Mouse (Mus musculus) macrophage (primary cell): ENCODE results near the gene Rnft1. TPM values are rescaled to one million over a fixed set of nuclear protein-coding genes. Genes with fewer than 3 reads are reported as not detected.
"Not testable (repeated sequence)": the region's sequence is repeated elsewhere in the genome, so short reads cannot be mapped to it uniquely, and the experiment has no call there.

Source experiments
- H3K27ac ChIP-seq: fragments of 350-480 bp; formaldehyde crosslinking; 2 replicates; pipeline ENCODE4 v1.9.0; 2021
- H3K36me3 ChIP-seq: fragments of 350-480 bp; formaldehyde crosslinking; 2 replicates; pipeline ENCODE4 v1.9.0; 2021; ENCODE audit errors: inconsistent target
- H3K4me3 ChIP-seq: fragments of 350-480 bp; formaldehyde crosslinking; 2 replicates; pipeline ENCODE4 v1.9.0; 2021; ENCODE audit errors: inconsistent target
- H3K79me2 ChIP-seq: fragments of 350-480 bp; formaldehyde crosslinking; 2 replicates; pipeline ENCODE4 v1.9.0; 2021; ENCODE audit errors: inconsistent target
- WGBS: methylation state at CpG from one replicate; pipeline ENCODE4 v1.1.7; 2026; ENCODE audit warnings: inconsistent platforms; ENCODE audit not compliant: missing documents; 5-methylcytosine and 5-hydroxymethylcytosine counted together
- polyA plus RNA-seq: library from polyadenylated mRNA; stranded (reverse); fragments of 250-400 nt; gene quantifications from 3 replicates; pipeline ENCODE4 v1.2.4, GENCODE M21; 2018; ENCODE audit warnings: inconsistent platforms
- total RNA-seq, 78 experiments: library from RNA; depleted of rRNA; stranded (reverse); fragments of 250-400 nt; gene quantifications; 1 replicate in 9 of 78; 2 replicates in 24 of 78; 3 replicates in 43 of 78; 4 replicates in 2 of 78; pipeline ENCODE4 v1.2.4; 2018; ENCODE audit warnings: inconsistent platforms in 56 of 78

Gene Rnft1
- total RNA-seq (2018; cell fraction: chromatin; rRNA removed) = 10 to 100 TPM in 25 of 26 experiments, 1 to 10 TPM in 1; 9.5 to 35.8 (median 22.5) TPM
- 10 to 100 TPM; 15.7 to 33.0 (median 22.8) TPM for total RNA-seq (2018; cell fraction: cytosol; rRNA removed)
- 10 to 100 TPM; 14.4 to 37.2 (median 24.9) TPM for total RNA-seq (2018; cell fraction: nucleus; rRNA removed)
- polyA plus RNA-seq = 20.8 to 32.7 TPM (median 24.7 TPM) in 3 replicates

GRCm38 (mm10) chr11:86484101-86484868, at the start of gene Rnft1:
Gene Rnft1, plus strand, starts transcription at chr11:86484657.
- WGBS = under 1% methylated on average over 65 of the region's 68 CpGs
- H3K36me3 ChIP-seq = 0 out of 2 replicates have a peak, but pooled peaks cover 4% of the 10 kb centered on the region
- peak within 1 kb of the TSS; percentile 88 for H3K4me3 ChIP-seq
- peak within 1 kb of the TSS; percentile 73 for H3K27ac ChIP-seq
- peaks cover 16% of the 10 kb centered on the region for H3K79me2 ChIP-seq

GRCm38 (mm10) chr11:86436843-86437242, 47.6 kb upstream of the Rnft1 start:
- Histone ChIP-seq H3K79me2 (no peaks in the 10 kb centered on the region), H3K27ac (no peak overlapping the region), H3K36me3 (no peaks in the 10 kb centered on the region), H3K4me3 (no peak overlapping the region)
- WGBS = 17% methylated on average over 4 of the region's 5 CpGs

- H3K36me3 ChIP-seq = no peaks in the 10 kb centered on the region
- no peak overlapping the region for H3K27ac ChIP-seq
- 84% methylated on average over 4 of the region's 4 CpGs for WGBS
Measured at GRCm38 (mm10) chr11:86438261-86438660, 46.2 kb upstream of the Rnft1 start.

GRCm38 (mm10) chr11:86440791-86441190, 43.7 kb upstream of the Rnft1 start:
- no peaks in the 10 kb centered on the region for H3K79me2 ChIP-seq
- H3K4me3 ChIP-seq = no peak overlapping the region
- H3K27ac ChIP-seq = no peak overlapping the region
- H3K36me3 ChIP-seq = no peaks in the 10 kb centered on the region
- 30% methylated on average over 5 of the region's 5 CpGs for WGBS

More at GRCm38 (mm10) chr11:86438261-86438660, 46.2 kb upstream of the Rnft1 start:
- Histone ChIP-seq H3K4me3 (no peak overlapping the region), H3K79me2 (no peaks in the 10 kb centered on the region)

GRCm38 (mm10) chr11:86453991-86454390, 30.5 kb upstream of the Rnft1 start:
- no peak overlapping the region for H3K4me3 ChIP-seq
- WGBS = 95% methylated on average over 5 of the region's 5 CpGs
- no peaks in the 10 kb centered on the region for H3K79me2 ChIP-seq
- H3K36me3 ChIP-seq = no peaks in the 10 kb centered on the region
- no peak overlapping the region for H3K27ac ChIP-seq

GRCm38 (mm10) chr11:86457545-86457944, 26.9 kb upstream of the Rnft1 start:
- Histone ChIP-seq H3K27ac (no peak overlapping the region), H3K79me2 (no peaks in the 10 kb centered on the region), H3K4me3 (no peak overlapping the region), H3K36me3 (no peaks in the 10 kb centered on the region)
- 84% methylated on average over 6 of the region's 6 CpGs for WGBS

- H3K36me3 ChIP-seq = no peaks in the 10 kb centered on the region
- WGBS = 98% methylated on average over 6 of the region's 6 CpGs
- H3K79me2 ChIP-seq = no peaks in the 10 kb centered on the region
- H3K27ac ChIP-seq = no peak overlapping the region
- no peak overlapping the region for H3K4me3 ChIP-seq
Measured at GRCm38 (mm10) chr11:86458866-86459265, 25.6 kb upstream of the Rnft1 start.

GRCm38 (mm10) chr11:86462579-86462978, 21.9 kb upstream of the Rnft1 start:
- Histone ChIP-seq H3K4me3 (no peak overlapping the region), H3K79me2 (no peaks in the 10 kb centered on the region), H3K27ac (no peak overlapping the region), H3K36me3 (no peaks in the 10 kb centered on the region)

- H3K27ac ChIP-seq, H3K4me3 ChIP-seq, H3K79me2 ChIP-seq, H3K36me3 ChIP-seq: not testable (repeated sequence)
- WGBS = 18% methylated on average over 6 of the region's 8 CpGs
Measured at GRCm38 (mm10) chr11:86464275-86464674, 20.2 kb upstream of the Rnft1 start.

GRCm38 (mm10) chr11:86468345-86468744, 16.1 kb upstream of the Rnft1 start:
- no peak overlapping the region for H3K4me3 ChIP-seq
- no peaks in the 10 kb centered on the region for H3K36me3 ChIP-seq
- H3K27ac ChIP-seq = no peak overlapping the region
- WGBS = 88% methylated on average over 8 of the region's 8 CpGs
- H3K79me2 ChIP-seq = no peaks in the 10 kb centered on the region

GRCm38 (mm10) chr11:86468971-86469370, 15.5 kb upstream of the Rnft1 start:
- Histone ChIP-seq H3K79me2 (no peaks in the 10 kb centered on the region), H3K36me3 (no peaks in the 10 kb centered on the region)
- 81% methylated on average over 4 of the region's 4 CpGs for WGBS

GRCm38 (mm10) chr11:86471785-86472184, 12.7 kb upstream of the Rnft1 start:
- 89% methylated on average over 6 of the region's 6 CpGs for WGBS
- Histone ChIP-seq H3K4me3 (no peak overlapping the region), H3K79me2 (no peaks in the 10 kb centered on the region), H3K27ac (no peak overlapping the region), H3K36me3 (no peaks in the 10 kb centered on the region)

More at GRCm38 (mm10) chr11:86468971-86469370, 15.5 kb upstream of the Rnft1 start:
- no peak overlapping the region for H3K27ac ChIP-seq
- no peak overlapping the region for H3K4me3 ChIP-seq

GRCm38 (mm10) chr11:86472771-86473171, 11.7 kb upstream of the Rnft1 start:
- Histone ChIP-seq H3K4me3 (peak overlapping the region; percentile 22), H3K79me2 (no peaks in the 10 kb centered on the region), H3K27ac (peak overlapping the region; percentile 5; the same call in 1 of the 2 replicates), H3K36me3 (no peaks in the 10 kb centered on the region)
- WGBS = 3% methylated on average over 7 of the region's 7 CpGs

GRCm38 (mm10) chr11:86473576-86473975, 10.9 kb upstream of the Rnft1 start:
- Histone ChIP-seq H3K79me2 (no peaks in the 10 kb centered on the region), H3K27ac (peak overlapping the region; percentile 5; the same call in 1 of the 2 replicates), H3K36me3 (no peaks in the 10 kb centered on the region), H3K4me3 (peak overlapping the region; percentile 22; the same call in 1 of the 2 replicates)
- 60% methylated on average over 3 of the region's 3 CpGs for whole genome bisulfite sequencing

- H3K79me2 ChIP-seq = peaks cover 16% of the 10 kb centered on the region
- H3K27ac ChIP-seq = peak overlapping the region; percentile 73
- 0 out of 2 replicates have a peak, but pooled peaks cover 12% of the 10 kb centered on the region for H3K36me3 ChIP-seq
- peak overlapping the region; percentile 88 for H3K4me3 ChIP-seq
- WGBS = 3% methylated on average over 25 of the region's 25 CpGs
Measured at GRCm38 (mm10) chr11:86484910-86485510, 553 bp downstream of the Rnft1 start.
